Mouse (Mus musculus) forebrain, embryonic 13.5 days (tissue): ENCODE measurements at regions not wholly inside any gene's neighbourhood (a gene's known extent, or its start where the extent isn't known, plus 50 kb on each side); places are given as distances from the start of the nearest gene placed in this dataset.

ENCODE experiments used
- ATAC-seq: fragments of 200-750 bp; cut with Nextera tagmentation; 2 replicates; pipeline ENCODE4 v1.8.0; 2017
- H3K27ac ChIP-seq: fragments of 300-500 bp; sonication (generic); 2 replicates; pipeline ENCODE4 v1.5.1; 2015; ENCODE audit warnings: inconsistent platforms, mild to moderate bottlenecking, moderate library complexity
- H3K27me3 ChIP-seq: fragments of 300-500 bp; sonication (generic); 2 replicates; pipeline ENCODE4 v1.6.1; 2015; ENCODE audit warnings: mild to moderate bottlenecking, inconsistent platforms
- H3K36me3 ChIP-seq: fragments of 300-500 bp; sonication (generic); 2 replicates; pipeline ENCODE4 v1.6.1; 2015; ENCODE audit warnings: mild to moderate bottlenecking, inconsistent platforms; ENCODE audit not compliant: poor library complexity, severe bottlenecking
- H3K4me1 ChIP-seq: fragments of 300-500 bp; sonication (generic); 2 replicates; pipeline ENCODE4 v1.6.1; 2015; ENCODE audit warnings: inconsistent platforms
- H3K4me2 ChIP-seq: fragments of 300-500 bp; sonication (generic); 2 replicates; pipeline ENCODE4 v1.6.1; 2015; ENCODE audit warnings: inconsistent platforms, mild to moderate bottlenecking, moderate library complexity
- H3K4me3 ChIP-seq: fragments of 300-500 bp; sonication (generic); 2 replicates; pipeline ENCODE4 v1.5.1; 2015; ENCODE audit warnings: mild to moderate bottlenecking, inconsistent platforms
- H3K9ac ChIP-seq: fragments of 300-500 bp; sonication (generic); 2 replicates; pipeline ENCODE4 v1.6.1; 2015; ENCODE audit warnings: mild to moderate bottlenecking, inconsistent platforms
- H3K9me3 ChIP-seq: fragments of 300-500 bp; sonication (generic); replicated peaks from 2 replicates; pipeline ENCODE4 v1.6.1; 2016; ENCODE audit warnings: inconsistent platforms
- WGBS: fragments of 180-500 bp; shearing (Covaris S2); methylation state at CpG from one replicate; pipeline ENCODE4 v1.1.7; 2015; 5-methylcytosine and 5-hydroxymethylcytosine counted together

DNA sequence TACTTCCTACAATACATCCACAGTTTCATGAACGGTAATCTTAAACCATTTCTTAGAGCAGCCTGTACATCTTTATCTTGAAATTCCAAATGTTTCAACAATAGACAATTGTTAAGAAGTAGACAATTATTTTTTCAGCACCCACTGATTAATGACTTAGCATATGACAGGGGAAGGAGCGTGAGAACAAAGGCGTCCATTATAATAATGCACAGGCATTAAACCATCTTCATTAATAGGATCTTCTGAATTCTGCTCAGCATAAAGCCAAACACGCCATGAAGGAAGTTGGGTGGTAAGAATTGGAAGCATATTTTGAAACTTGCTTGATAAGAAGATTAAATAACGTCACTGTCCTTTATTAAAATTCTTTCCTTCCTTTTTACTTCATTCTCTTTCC lies 50.5 kb upstream of the Adarb2 start:
- peak; percentile 30; the same call in 1 of the 2 replicates for ATAC-seq
- no peak overlapping the region; the same call in 1 of the 2 replicates for H3K27ac ChIP-seq
- H3K4me1 ChIP-seq, result no peaks in the 10 kb centered on the region
- no peaks in the 10 kb centered on the region for H3K36me3 ChIP-seq
- no peak overlapping the region for H3K9ac ChIP-seq
- H3K4me2 ChIP-seq, result no peak overlapping the region
- no peaks in the 10 kb centered on the region for H3K9me3 ChIP-seq
- no peak overlapping the region for H3K4me3 ChIP-seq
- no peaks in the 10 kb centered on the region for H3K27me3 ChIP-seq
- 66% methylated on average over 5 of the region's 5 CpGs for WGBS
